Mouse (Mus musculus): ENCODE measurements around the gene Syt15.

Syt15 gene

GRCm38 (mm10) chr14:34223362-34223898, 4.0 kb downstream of the Syt15 start:
- in situ Hi-C loops (cut with MboI; ENCODE audit: low pct_unique_long_range_greater_than_20kb in 1 of 2, low sequenced_read_pairs in 2 of 2, unreplicated experiment in 1 of 2) = no loop called here

DNA sequence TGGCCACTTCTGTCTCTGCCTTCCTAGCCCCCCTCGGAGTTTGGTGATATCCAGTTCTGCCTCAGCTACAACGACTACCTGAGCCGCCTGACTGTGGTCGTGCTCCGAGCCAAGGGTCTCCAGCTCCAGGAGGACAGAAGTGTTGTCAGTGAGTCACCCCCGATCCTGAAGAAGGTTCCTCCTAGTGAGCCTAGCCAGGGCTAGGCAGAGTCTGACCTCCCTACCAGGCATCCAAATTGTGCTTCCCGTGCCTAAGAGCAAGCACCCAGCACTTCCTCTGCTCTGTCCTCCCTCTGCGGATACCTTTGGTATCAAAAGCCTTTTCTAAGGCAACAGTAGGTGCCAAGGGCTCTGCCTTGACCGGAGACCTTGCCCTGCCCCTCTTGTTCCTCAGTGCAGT, 6.6 kb downstream of the Syt15 start:
- in situ Hi-C loops (cut with MboI; ENCODE audit: low pct_unique_long_range_greater_than_20kb in 1 of 2, low sequenced_read_pairs in 2 of 2, unreplicated experiment in 1 of 2) = no loop called here

DNA sequence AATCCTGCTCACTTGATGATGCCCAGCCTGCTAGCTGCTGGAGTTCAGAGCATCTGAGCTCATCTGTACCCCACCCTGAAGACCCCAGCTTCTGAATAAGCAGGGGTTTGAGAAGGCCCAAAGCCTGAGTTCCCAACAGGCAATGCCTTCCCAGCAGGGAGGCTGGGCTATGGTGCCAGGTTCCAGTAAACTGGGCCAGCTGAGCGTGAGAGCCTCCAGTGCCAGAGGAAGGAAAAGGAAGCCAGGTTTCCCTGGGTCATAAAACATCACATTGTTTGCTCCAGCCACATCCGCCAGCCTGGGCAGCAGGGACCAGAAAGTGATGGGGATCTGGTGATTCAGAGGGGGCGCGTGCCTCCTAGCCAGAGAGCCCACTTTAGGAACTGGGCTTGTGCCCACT, 7.2 kb downstream of the Syt15 start:
- in situ Hi-C loops (cut with MboI; ENCODE audit: low pct_unique_long_range_greater_than_20kb in 1 of 2, low sequenced_read_pairs in 2 of 2, unreplicated experiment in 1 of 2) = no loop called here

- in situ Hi-C loops (cut with MboI; ENCODE audit: low pct_unique_long_range_greater_than_20kb in 1 of 2, low sequenced_read_pairs in 2 of 2, unreplicated experiment in 1 of 2) = no loop called here
Measured at GRCm38 (mm10) chr14:34227981-34228380, 8.6 kb downstream of the Syt15 start.

- in situ Hi-C loops (cut with MboI; ENCODE audit: low pct_unique_long_range_greater_than_20kb in 1 of 2, low sequenced_read_pairs in 2 of 2, unreplicated experiment in 1 of 2) = no loop called here
Measured at GRCm38 (mm10) chr14:34228830-34229506, 9.6 kb downstream of the Syt15 start.

GRCm38 (mm10) chr14:34232340-34232739, 12.9 kb downstream of the Syt15 start:
- in situ Hi-C loops (cut with MboI; ENCODE audit: low pct_unique_long_range_greater_than_20kb in 1 of 2, low sequenced_read_pairs in 2 of 2, unreplicated experiment in 1 of 2) = loop anchor here in 1 of 2 experiments (10.0 kb wide), 1 partner anchor 162 kb away; no protein-coding TSS in a partner anchor

DNA sequence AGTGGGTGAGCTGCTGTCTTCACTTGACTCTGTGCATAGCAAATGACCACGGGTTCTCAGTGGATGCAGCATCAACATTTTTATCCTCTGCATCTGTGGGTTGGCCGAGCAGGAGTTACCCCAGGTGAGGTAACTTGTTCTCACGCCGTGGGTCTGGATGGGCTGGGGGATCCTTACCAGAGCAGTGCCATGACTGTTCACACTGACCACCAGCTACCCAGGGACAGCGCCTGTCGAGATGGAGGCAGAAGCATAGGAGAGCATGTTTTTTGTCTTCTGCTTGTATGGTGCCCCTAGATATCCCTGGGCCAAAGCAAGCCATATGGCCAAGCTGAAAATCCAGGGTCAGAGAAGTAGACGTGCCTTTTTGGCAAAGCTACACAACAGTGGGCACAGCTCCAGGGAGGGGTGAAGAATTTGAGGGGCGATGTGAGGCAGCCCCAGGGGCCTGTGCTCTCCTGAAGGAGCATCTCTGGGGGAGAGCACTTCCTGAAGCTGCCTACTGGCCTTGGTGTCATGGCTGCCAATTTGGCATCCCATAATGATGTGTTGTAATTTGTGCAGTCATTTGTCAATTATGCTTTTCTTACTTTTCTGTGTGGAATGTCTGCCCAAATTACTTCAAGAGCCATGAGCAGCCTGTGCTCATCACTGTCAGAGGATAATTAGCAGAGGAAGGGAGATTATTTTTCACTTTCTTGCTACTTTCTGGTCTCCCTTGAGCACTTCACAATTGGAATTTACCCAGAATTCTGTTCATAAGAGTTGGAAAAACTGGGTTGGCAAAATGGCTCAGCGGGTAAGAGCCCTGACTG, 13.7 kb downstream of the Syt15 start:
- in situ Hi-C loops (cut with MboI; ENCODE audit: low pct_unique_long_range_greater_than_20kb in 1 of 2, low sequenced_read_pairs in 2 of 2, unreplicated experiment in 1 of 2) = loop anchor here in 1 of 2 experiments (10.0 kb wide), 1 partner anchor 162 kb away; no protein-coding TSS in a partner anchor

DNA sequence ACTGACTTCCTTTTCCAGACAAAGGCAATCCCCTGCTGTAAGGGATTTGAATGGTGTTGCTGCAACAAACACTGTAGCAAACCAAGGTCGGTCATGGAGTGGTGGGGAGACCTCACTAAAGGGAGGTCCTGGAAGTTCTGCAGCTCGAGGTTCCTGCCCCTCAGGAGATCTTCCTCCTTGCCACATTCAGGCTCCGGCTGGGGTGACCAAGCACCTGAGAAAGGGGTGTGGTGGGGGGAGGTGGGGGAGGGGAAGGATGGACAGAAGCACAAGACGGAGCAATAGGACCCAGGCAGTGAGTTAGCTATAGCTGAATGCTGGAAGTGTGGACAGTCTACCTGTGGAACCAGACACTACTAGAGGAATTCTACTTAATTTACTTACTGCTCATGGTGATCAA, 14.5 kb downstream of the Syt15 start:
- in situ Hi-C loops (cut with MboI; ENCODE audit: low pct_unique_long_range_greater_than_20kb in 1 of 2, low sequenced_read_pairs in 2 of 2, unreplicated experiment in 1 of 2) = loop anchor here in 1 of 2 experiments (10.0 kb wide), 1 partner anchor 161 kb away; no protein-coding TSS in a partner anchor

- in situ Hi-C loops (cut with MboI; ENCODE audit: low pct_unique_long_range_greater_than_20kb in 1 of 2, low sequenced_read_pairs in 2 of 2, unreplicated experiment in 1 of 2) = loop anchor here in 1 of 2 experiments (10.0 kb wide), 1 partner anchor 160 kb away; no protein-coding TSS in a partner anchor
Measured at GRCm38 (mm10) chr14:34234630-34235380, 15.4 kb downstream of the Syt15 start.

GRCm38 (mm10) chr14:34240263-34240662, 20.9 kb downstream of the Syt15 start:
- in situ Hi-C loops (cut with MboI; ENCODE audit: low pct_unique_long_range_greater_than_20kb in 1 of 2, low sequenced_read_pairs in 2 of 2, unreplicated experiment in 1 of 2) = no loop called here

DNA sequence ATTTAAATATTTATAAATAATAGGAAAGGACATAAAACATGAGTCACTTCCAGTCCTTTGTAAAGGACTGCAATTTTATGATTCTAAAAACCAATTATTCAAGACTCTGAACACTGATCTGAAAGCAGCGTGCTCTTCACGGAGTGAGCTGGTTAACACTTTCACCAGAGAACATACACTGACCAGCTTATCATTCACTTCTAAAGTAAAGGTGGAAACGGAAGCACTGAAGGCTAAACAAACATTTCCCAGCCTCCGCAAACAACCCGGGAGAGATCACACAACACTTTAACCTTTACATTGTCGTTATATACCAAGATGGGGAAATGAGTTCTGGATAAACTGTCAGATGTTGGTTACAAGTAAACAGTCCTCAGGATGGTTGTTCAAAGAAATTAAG, 21.3 kb downstream of the Syt15 start:
- in situ Hi-C loops (cut with MboI; ENCODE audit: low pct_unique_long_range_greater_than_20kb in 1 of 2, low sequenced_read_pairs in 2 of 2, unreplicated experiment in 1 of 2) = no loop called here

DNA sequence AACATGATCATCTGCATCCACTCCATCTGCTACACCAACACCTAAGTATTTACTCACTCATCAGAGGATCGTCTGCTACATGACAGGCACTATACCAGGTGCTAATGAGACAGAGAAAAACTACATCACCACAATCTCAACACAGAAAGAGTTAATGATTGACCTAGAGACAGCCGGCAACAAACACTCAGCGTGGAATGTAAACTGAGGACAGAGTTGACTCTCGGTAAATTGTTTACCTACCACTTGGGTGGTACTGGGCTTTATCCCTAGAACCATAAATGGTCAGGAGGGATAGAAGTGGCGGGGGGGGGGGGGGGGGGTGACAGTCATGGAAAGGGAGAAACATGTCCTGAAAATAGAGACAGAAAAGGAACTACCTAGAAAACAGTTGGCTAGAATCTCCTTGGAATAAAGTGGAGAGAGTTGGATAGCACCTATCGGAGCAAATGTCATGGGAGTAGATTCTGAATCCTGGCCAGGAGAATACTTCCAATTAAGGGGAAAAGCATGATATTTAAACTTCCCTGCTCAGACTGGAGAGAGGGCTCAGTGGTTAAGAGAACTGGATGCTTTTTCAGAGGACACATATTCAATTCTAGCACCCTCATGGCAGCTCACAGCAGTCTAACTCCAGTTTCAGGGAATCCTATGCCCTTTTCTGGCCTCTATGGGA, 33.2 kb downstream of the Syt15 start:
- in situ Hi-C loops (cut with MboI; ENCODE audit: low pct_unique_long_range_greater_than_20kb in 1 of 2, low sequenced_read_pairs in 2 of 2, unreplicated experiment in 1 of 2) = loop anchor here in 1 of 2 experiments (10.0 kb wide), 1 partner anchor 112 kb away; no protein-coding TSS in a partner anchor

GRCm38 (mm10) chr14:34253261-34253660, 33.9 kb downstream of the Syt15 start:
- in situ Hi-C loops (cut with MboI; ENCODE audit: low pct_unique_long_range_greater_than_20kb in 1 of 2, low sequenced_read_pairs in 2 of 2, unreplicated experiment in 1 of 2) = loop anchor here in 1 of 2 experiments (10.0 kb wide), 1 partner anchor 112 kb away; no protein-coding TSS in a partner anchor

GRCm38 (mm10) chr14:34258525-34258924, 39.1 kb downstream of the Syt15 start:
- in situ Hi-C loops (cut with MboI; ENCODE audit: low pct_unique_long_range_greater_than_20kb in 1 of 2, low sequenced_read_pairs in 2 of 2, unreplicated experiment in 1 of 2) = loop anchor here in 1 of 2 experiments (10.0 kb wide), 1 partner anchor 106 kb away; no protein-coding TSS in a partner anchor

GRCm38 (mm10) chr14:34268046-34268445, 48.7 kb downstream of the Syt15 start:
- in situ Hi-C loops (cut with MboI; ENCODE audit: low pct_unique_long_range_greater_than_20kb in 1 of 2, low sequenced_read_pairs in 2 of 2, unreplicated experiment in 1 of 2) = no loop called here

DNA sequence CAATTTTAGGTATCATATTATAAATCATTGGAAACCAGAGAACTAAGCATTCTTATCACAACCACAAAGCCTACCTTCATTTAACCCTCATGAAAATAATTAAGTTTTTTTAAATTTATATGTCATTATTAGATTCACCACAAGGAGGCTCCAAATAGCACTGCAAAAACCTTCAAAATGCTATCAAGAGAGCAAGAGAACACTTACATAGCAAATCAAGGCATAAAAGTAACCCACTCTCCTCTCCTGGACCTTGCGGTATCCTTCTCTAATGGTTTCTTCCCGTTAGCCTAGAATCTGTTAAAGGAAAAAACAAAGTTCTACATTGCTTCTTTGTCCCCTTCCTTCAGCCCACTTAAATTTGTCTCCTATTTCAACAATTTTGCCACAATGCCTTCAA, 53.9 kb downstream of the Syt15 start:
- in situ Hi-C loops (cut with MboI; ENCODE audit: low pct_unique_long_range_greater_than_20kb in 1 of 2, low sequenced_read_pairs in 2 of 2, unreplicated experiment in 1 of 2) = no loop called here

GRCm38 (mm10) chr14:34274141-34274540, 54.7 kb downstream of the Syt15 start:
- in situ Hi-C loops (cut with MboI; ENCODE audit: low pct_unique_long_range_greater_than_20kb in 1 of 2, low sequenced_read_pairs in 2 of 2, unreplicated experiment in 1 of 2) = no loop called here

DNA sequence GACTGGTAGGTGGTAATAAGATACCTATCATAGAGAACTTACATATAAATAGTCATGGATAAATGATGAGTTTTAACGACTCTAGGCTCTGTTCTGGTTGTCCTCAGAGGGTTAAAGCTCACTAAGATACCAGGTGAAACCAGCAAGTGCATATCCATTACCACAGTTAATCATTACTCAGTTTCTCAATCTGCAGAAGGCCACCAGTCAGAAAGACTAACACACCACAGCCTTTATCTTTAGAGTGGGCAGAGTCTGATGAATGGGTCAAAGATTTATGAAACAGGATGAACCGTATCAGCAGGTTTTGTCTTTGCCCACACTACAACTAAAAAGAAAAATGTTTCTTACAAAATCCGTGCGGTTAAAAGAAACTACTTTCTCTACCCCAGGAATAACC, 55.8 kb downstream of the Syt15 start:
- in situ Hi-C loops (cut with MboI; ENCODE audit: low pct_unique_long_range_greater_than_20kb in 1 of 2, low sequenced_read_pairs in 2 of 2, unreplicated experiment in 1 of 2) = no loop called here
